Mouse (Mus musculus) limb, embryonic 15.5 days (tissue): Measurements from ENCODE around the gene Dpp10. TPM values are rescaled to one million over a fixed set of nuclear protein-coding genes. Genes with fewer than 3 reads are reported as not detected.
A peak's percentile ranks its signal among the peaks of the same experiment; 100 is the strongest.

Source experiments
- ATAC-seq: fragments of 200-750 bp; cut with Nextera tagmentation; 2 replicates; pipeline ENCODE4 v1.8.0; 2017; ENCODE audit warnings: low read depth, moderate TSS enrichment; ENCODE audit not compliant: insufficient number of reproducible peaks, low FRiP score, low TSS enrichment
- H3K27ac ChIP-seq: fragments of 300-500 bp; sonication (generic); 2 replicates; pipeline ENCODE4 v1.5.1; 2015; ENCODE audit warnings: moderate library complexity, mild to moderate bottlenecking, inconsistent platforms
- H3K27me3 ChIP-seq: fragments of 300-500 bp; sonication (generic); 2 replicates; pipeline ENCODE4 v1.6.1; 2015; ENCODE audit warnings: inconsistent platforms
- H3K36me3 ChIP-seq: fragments of 300-500 bp; sonication (generic); 2 replicates; pipeline ENCODE4 v1.6.1; 2015; ENCODE audit warnings: inconsistent platforms
- H3K4me1 ChIP-seq: fragments of 300-500 bp; sonication (generic); 2 replicates; pipeline ENCODE4 v1.6.1; 2015; ENCODE audit warnings: inconsistent platforms
- H3K4me2 ChIP-seq: fragments of 300-500 bp; sonication (generic); 2 replicates; pipeline ENCODE4 v1.6.1; 2015; ENCODE audit warnings: mild to moderate bottlenecking, inconsistent platforms
- H3K4me3 ChIP-seq: fragments of 300-500 bp; sonication (generic); 2 replicates; pipeline ENCODE4 v1.5.1; 2015; ENCODE audit warnings: mild to moderate bottlenecking, inconsistent platforms
- H3K9ac ChIP-seq: fragments of 300-500 bp; sonication (generic); 2 replicates; pipeline ENCODE4 v1.6.1; 2015; ENCODE audit warnings: inconsistent platforms
- H3K9me3 ChIP-seq: fragments of 300-500 bp; sonication (generic); 2 replicates; pipeline ENCODE4 v1.6.1; 2016; ENCODE audit warnings: inconsistent platforms
- WGBS: fragments of 180-500 bp; shearing (Covaris S2); methylation state at CpG from one replicate; pipeline ENCODE4 v1.1.7; 2015; 5-methylcytosine and 5-hydroxymethylcytosine counted together
- polyA plus RNA-seq: library from polyadenylated mRNA; unstranded; fragments of >200 nt; fragmentation: Nextera tagmentation; extraction: Ambion mirVana; gene quantifications from 2 replicates; pipeline ENCODE4 v1.2.1, GENCODE M21; 2015

The Dpp10 gene
- polyA plus RNA-seq, result 0.34 and 0.46 TPM in 2 replicates

- Histone ChIP-seq H3K4me2 (peak within 1 kb of the TSS; percentile 87), H3K36me3 (no peaks in the 10 kb centered on the region), H3K4me3 (peak within 1 kb of the TSS; percentile 42), H3K9ac (no peak within 1 kb of the TSS), H3K27me3 (peaks cover 42% of the 10 kb centered on the region), H3K4me1 (peaks cover 13% of the 10 kb centered on the region), H3K27ac (no peak within 1 kb of the TSS), H3K9me3 (no peaks in the 10 kb centered on the region)
- WGBS, result under 1% methylated on average over 33 of the region's 38 CpGs
- ATAC-seq, result 0 out of 2 replicates have a peak, but pooled peaks have one; percentile 7
These were observed at the start of gene Dpp10 for GRCm38 (mm10) chr1:124044925-124045640. TSS of gene Dpp10 (minus strand) at chr1:124045559.

GRCm38 (mm10) chr1:124048544-124048943 is 3.2 kb upstream of the Dpp10 start:
- H3K27ac ChIP-seq, result no peak overlapping the region
- WGBS, result 58% methylated on average over 1 of the region's 1 CpGs
- no peak for ATAC-seq
- H3K9ac ChIP-seq, result no peak overlapping the region
- peaks cover 34% of the 10 kb centered on the region for H3K27me3 ChIP-seq
- no peaks in the 10 kb centered on the region for H3K36me3 ChIP-seq
- H3K4me3 ChIP-seq, result no peak overlapping the region
- no peaks in the 10 kb centered on the region for H3K9me3 ChIP-seq
- peaks cover 13% of the 10 kb centered on the region for H3K4me1 ChIP-seq
- H3K4me2 ChIP-seq, result no peak overlapping the region

- Histone ChIP-seq H3K4me1 (peaks cover 13% of the 10 kb centered on the region), H3K36me3 (no peaks in the 10 kb centered on the region), H3K27me3 (peaks cover 42% of the 10 kb centered on the region), H3K27ac (no peak overlapping the region), H3K9me3 (no peaks in the 10 kb centered on the region), H3K4me2 (peak overlapping the region; percentile 87), H3K9ac (no peak overlapping the region), H3K4me3 (peak overlapping the region; percentile 42)
- 0 out of 2 replicates have a peak, but pooled peaks have one; percentile 48 for ATAC-seq
- WGBS, result under 1% methylated on average over 44 of the region's 44 CpGs
These were observed 472 bp upstream of the Dpp10 start for GRCm38 (mm10) chr1:124045761-124046300.

GRCm38 (mm10) chr1:124044161-124044560 is 1.2 kb downstream of the Dpp10 start:
- Histone ChIP-seq H3K9ac (no peak overlapping the region), H3K4me1 (peaks cover 13% of the 10 kb centered on the region), H3K9me3 (no peaks in the 10 kb centered on the region), H3K4me3 (no peak overlapping the region), H3K4me2 (no peak overlapping the region), H3K27me3 (peaks cover 42% of the 10 kb centered on the region), H3K36me3 (no peaks in the 10 kb centered on the region), H3K27ac (no peak overlapping the region)
- 19% methylated on average over 12 of the region's 12 CpGs for WGBS
- ATAC-seq, result no peak

DNA sequence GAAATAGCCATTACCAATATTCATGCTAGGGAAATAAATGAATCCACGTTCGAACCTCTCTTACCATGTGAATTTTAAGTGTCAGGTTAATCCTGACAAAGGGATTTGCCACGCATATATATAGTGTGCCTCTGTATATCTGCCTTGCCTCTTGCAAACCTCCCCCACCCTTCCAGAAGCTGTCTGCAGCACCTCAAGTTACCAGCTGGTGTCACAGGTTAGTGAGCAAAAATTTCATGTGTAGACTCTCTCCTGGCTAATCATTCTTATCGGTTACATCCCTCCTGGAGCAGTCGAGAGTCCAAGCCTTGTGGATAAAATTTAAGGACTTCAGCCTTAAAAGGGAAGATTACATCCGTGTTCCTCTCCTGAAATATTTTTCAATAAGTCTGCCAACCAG is 1.9 kb downstream of the Dpp10 start:
- Histone ChIP-seq H3K27me3 (peaks cover 42% of the 10 kb centered on the region), H3K9me3 (no peaks in the 10 kb centered on the region)

GRCm38 (mm10) chr1:124041559-124041958 is 3.8 kb downstream of the Dpp10 start:
- WGBS, result 5% methylated on average over 3 of the region's 3 CpGs
- no peak for ATAC-seq
- H3K9me3 ChIP-seq, result no peaks in the 10 kb centered on the region
- no peak overlapping the region for H3K27ac ChIP-seq
- no peaks in the 10 kb centered on the region for H3K36me3 ChIP-seq
- H3K4me3 ChIP-seq, result no peak overlapping the region
- no peak overlapping the region for H3K9ac ChIP-seq
- peaks cover 38% of the 10 kb centered on the region for H3K27me3 ChIP-seq
- no peak overlapping the region for H3K4me2 ChIP-seq
- peaks cover 13% of the 10 kb centered on the region for H3K4me1 ChIP-seq

More for the DNA sequence above, 1.9 kb downstream of the Dpp10 start:
- H3K4me2 ChIP-seq, result no peak overlapping the region
- no peak overlapping the region for H3K4me3 ChIP-seq
- H3K9ac ChIP-seq, result no peak overlapping the region
- peaks cover 13% of the 10 kb centered on the region for H3K4me1 ChIP-seq
- H3K27ac ChIP-seq, result no peak overlapping the region
- 52% methylated on average over 6 of the region's 6 CpGs for WGBS
- no peak for ATAC-seq
- H3K36me3 ChIP-seq, result no peaks in the 10 kb centered on the region

- no peaks in the 10 kb centered on the region for H3K4me1 ChIP-seq
- H3K9me3 ChIP-seq, result no peaks in the 10 kb centered on the region
These were observed 9.9 kb downstream of the Dpp10 start for GRCm38 (mm10) chr1:124035306-124035990.

GRCm38 (mm10) chr1:124032677-124033076 is 12.7 kb downstream of the Dpp10 start:
- H3K27me3 ChIP-seq, result no peaks in the 10 kb centered on the region
- H3K4me2 ChIP-seq, result no peak overlapping the region
- no peak overlapping the region for H3K27ac ChIP-seq
- ATAC-seq, result no peak
- H3K4me3 ChIP-seq, result no peak overlapping the region
- no peaks in the 10 kb centered on the region for H3K36me3 ChIP-seq
- H3K9me3 ChIP-seq, result no peaks in the 10 kb centered on the region
- H3K9ac ChIP-seq, result no peak overlapping the region
- 50% methylated on average over 6 of the region's 6 CpGs for WGBS
- no peaks in the 10 kb centered on the region for H3K4me1 ChIP-seq

More at GRCm38 (mm10) chr1:124035306-124035990, 9.9 kb downstream of the Dpp10 start:
- ATAC-seq, result no peak
- H3K4me2 ChIP-seq, result no peak overlapping the region
- 64% methylated on average over 4 of the region's 4 CpGs for WGBS
- no peak overlapping the region for H3K4me3 ChIP-seq
- H3K36me3 ChIP-seq, result no peaks in the 10 kb centered on the region
- H3K9ac ChIP-seq, result no peak overlapping the region
- H3K27ac ChIP-seq, result no peak overlapping the region
- no peaks in the 10 kb centered on the region for H3K27me3 ChIP-seq

DNA sequence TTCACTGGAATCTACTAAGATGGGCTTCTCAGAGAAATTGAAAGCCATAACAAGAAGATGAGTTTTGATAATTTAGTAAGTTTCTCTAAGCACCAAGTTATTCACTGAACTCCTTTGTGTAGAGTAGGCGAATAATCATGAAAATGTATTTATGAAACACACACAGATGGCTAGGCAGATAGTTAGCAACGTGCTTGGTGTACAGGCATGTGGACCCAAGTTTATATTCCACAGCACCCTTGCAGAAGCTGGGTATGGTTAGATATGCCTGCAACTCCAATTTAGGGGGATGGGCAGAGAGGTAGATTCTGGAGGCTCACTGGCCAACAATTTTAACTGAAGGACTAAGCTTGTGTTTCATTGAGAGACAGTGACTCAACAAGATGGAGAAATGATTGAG is 13.4 kb downstream of the Dpp10 start:
- Histone ChIP-seq H3K36me3 (no peaks in the 10 kb centered on the region), H3K27me3 (no peaks in the 10 kb centered on the region), H3K9ac (no peak overlapping the region), H3K27ac (no peak overlapping the region), H3K4me1 (no peaks in the 10 kb centered on the region), H3K4me3 (no peak overlapping the region), H3K9me3 (no peaks in the 10 kb centered on the region), H3K4me2 (no peak overlapping the region)
- ATAC-seq, result no peak
- 81% methylated on average over 2 of the region's 2 CpGs for WGBS

- 70% methylated on average over 6 of the region's 6 CpGs for WGBS
- no peaks in the 10 kb centered on the region for H3K27me3 ChIP-seq
- H3K27ac ChIP-seq, result no peak overlapping the region
- no peak overlapping the region for H3K9ac ChIP-seq
- no peak for ATAC-seq
- H3K4me1 ChIP-seq, result no peaks in the 10 kb centered on the region
- no peak overlapping the region for H3K4me3 ChIP-seq
- no peaks in the 10 kb centered on the region for H3K36me3 ChIP-seq
- no peaks in the 10 kb centered on the region for H3K9me3 ChIP-seq
- no peak overlapping the region for H3K4me2 ChIP-seq
These were observed 42.6 kb downstream of the Dpp10 start for GRCm38 (mm10) chr1:124002797-124003196.

DNA sequence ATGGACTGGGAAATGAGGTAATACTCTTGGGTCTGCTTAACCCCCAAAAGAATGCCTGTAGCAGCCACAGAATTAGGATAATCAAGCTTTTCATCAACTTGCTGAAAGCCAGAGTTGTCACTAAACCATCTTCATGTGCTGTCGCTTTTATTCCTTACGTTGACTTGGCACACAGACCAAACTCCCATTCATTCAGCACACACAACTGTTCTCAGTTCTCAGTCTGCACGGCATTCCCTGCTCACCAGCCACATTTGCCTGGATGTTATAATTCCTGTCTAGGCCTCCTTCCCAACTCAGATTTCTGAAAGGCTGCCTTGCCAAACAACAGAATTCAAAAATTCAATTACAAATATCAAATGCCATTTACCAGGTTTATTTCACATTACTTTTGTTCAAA is 49.6 kb downstream of the Dpp10 start:
- Histone ChIP-seq H3K4me3 (no peak overlapping the region), H3K27ac (no peak overlapping the region), H3K4me2 (no peak overlapping the region), H3K36me3 (no peaks in the 10 kb centered on the region), H3K9me3 (no peaks in the 10 kb centered on the region), H3K4me1 (no peaks in the 10 kb centered on the region), H3K27me3 (no peaks in the 10 kb centered on the region), H3K9ac (no peak overlapping the region)
- ATAC-seq, result no peak
- 79% methylated on average over 3 of the region's 3 CpGs for WGBS
